Mouse (Mus musculus) stomach, embryonic 14.5 days (tissue): ENCODE measurements around the gene Rp2. TPM values are rescaled to one million over a fixed set of nuclear protein-coding genes. Genes with fewer than 3 reads are reported as not detected.

Experiments
- ATAC-seq: fragments of 200-750 bp; cut with Nextera tagmentation; 2 replicates; pipeline ENCODE4 v1.8.0; 2017; ENCODE audit warnings: low read depth, moderate TSS enrichment; ENCODE audit not compliant: insufficient number of reproducible peaks, insufficient read depth, low FRiP score
- H3K27ac ChIP-seq: fragments of 300-500 bp; sonication (generic); 2 replicates; pipeline ENCODE4 v1.5.1; 2014; ENCODE audit warnings: mild to moderate bottlenecking, low read length, moderate library complexity, mixed read lengths
- H3K27me3 ChIP-seq: fragments of 300-500 bp; sonication (generic); 2 replicates; pipeline ENCODE4 v1.6.1; 2014; ENCODE audit warnings: low read length, control low read depth, mixed read lengths; ENCODE audit not compliant: control insufficient read depth, insufficient read depth
- H3K36me3 ChIP-seq: fragments of 300-500 bp; sonication (generic); 2 replicates; pipeline ENCODE4 v1.6.1; 2014; ENCODE audit warnings: mild to moderate bottlenecking, control low read depth, low read length, moderate library complexity, mixed read lengths; ENCODE audit not compliant: control insufficient read depth, insufficient read depth
- H3K4me1 ChIP-seq: fragments of 300-500 bp; sonication (generic); 2 replicates; pipeline ENCODE4 v1.6.1; 2014; ENCODE audit warnings: low read length, control low read depth, mixed read lengths; ENCODE audit not compliant: control insufficient read depth, insufficient read depth
- H3K4me2 ChIP-seq: fragments of 300-500 bp; sonication (generic); replicated peaks from 2 replicates; pipeline ENCODE4 v1.6.1; 2014; ENCODE audit warnings: low read depth, low read length, control low read depth
- H3K4me3 ChIP-seq: fragments of 300-500 bp; sonication (generic); 2 replicates; pipeline ENCODE4 v1.5.1; 2014; ENCODE audit warnings: low read depth, low read length, control low read depth
- H3K9ac ChIP-seq: fragments of 300-500 bp; sonication (generic); replicated peaks from 2 replicates; pipeline ENCODE4 v1.6.1; 2014; ENCODE audit warnings: low read depth, mild to moderate bottlenecking, control low read depth, low read length, moderate library complexity, mixed read lengths
- H3K9me3 ChIP-seq: fragments of 300-500 bp; sonication (generic); 2 replicates; pipeline ENCODE4 v1.6.1; 2016; ENCODE audit warnings: low read depth, low read length, control low read depth; ENCODE audit not compliant: control insufficient read depth
- WGBS: fragments of 180-500 bp; shearing (Covaris S2); extraction: QIAGEN DNeasy Blood & Tissue Kit; methylation state at CpG from one replicate; pipeline ENCODE4 v1.1.7; 2014; 5-methylcytosine and 5-hydroxymethylcytosine counted together
- polyA plus RNA-seq: library from polyadenylated mRNA; unstranded; fragments of >200 nt; fragmentation: Nextera tagmentation; extraction: Ambion mirVana; gene quantifications from 2 replicates; pipeline ENCODE4 v1.2.1, GENCODE M21; 2014

Rp2 gene
- polyA plus RNA-seq, 1 experiment from 2014 or later, result 23.0 TPM

GRCm38 (mm10) chrX:20411382-20411781 lies 47.1 kb downstream of the Rp2 start:
- H3K9ac ChIP-seq, result no peak overlapping the region
- H3K9me3 ChIP-seq, result no peaks in the 10 kb centered on the region
- no peaks in the 10 kb centered on the region for H3K4me1 ChIP-seq
- no peak for ATAC-seq
- H3K27ac ChIP-seq, result no peak overlapping the region
- WGBS, result 87% methylated on average over 4 of the region's 4 CpGs
- H3K36me3 ChIP-seq, result no peaks in the 10 kb centered on the region
- no peaks in the 10 kb centered on the region for H3K27me3 ChIP-seq
- no peak overlapping the region for H3K4me2 ChIP-seq
- H3K4me3 ChIP-seq, result no peak overlapping the region

GRCm38 (mm10) chrX:20412221-20412620 lies 47.9 kb downstream of the Rp2 start:
- no peaks in the 10 kb centered on the region for H3K9me3 ChIP-seq
- ATAC-seq, result no peak
- no peak overlapping the region for H3K4me2 ChIP-seq
- H3K27ac ChIP-seq, result no peak overlapping the region
- no peak overlapping the region for H3K9ac ChIP-seq
- H3K4me3 ChIP-seq, result no peak overlapping the region
- H3K27me3 ChIP-seq, result no peaks in the 10 kb centered on the region
- 73% methylated on average over 3 of the region's 3 CpGs for WGBS
- H3K4me1 ChIP-seq, result no peaks in the 10 kb centered on the region
- no peaks in the 10 kb centered on the region for H3K36me3 ChIP-seq

GRCm38 (mm10) chrX:20414885-20415622 lies 50.8 kb downstream of the Rp2 start:
- H3K4me3 ChIP-seq, result no peak overlapping the region
- no peaks in the 10 kb centered on the region for H3K36me3 ChIP-seq
- H3K9me3 ChIP-seq, result no peaks in the 10 kb centered on the region
- H3K9ac ChIP-seq, result no peak overlapping the region
- H3K27ac ChIP-seq, result no peak overlapping the region
- ATAC-seq, result no peak
- H3K27me3 ChIP-seq, result no peaks in the 10 kb centered on the region
- 48% methylated on average over 10 of the region's 10 CpGs for WGBS
- H3K4me2 ChIP-seq, result no peak overlapping the region
- H3K4me1 ChIP-seq, result no peaks in the 10 kb centered on the region

GRCm38 (mm10) chrX:20418461-20418860 lies 54.2 kb downstream of the Rp2 start:
- Histone ChIP-seq H3K4me3 (no peak overlapping the region), H3K4me2 (no peak overlapping the region), H3K36me3 (no peaks in the 10 kb centered on the region), H3K27ac (no peak overlapping the region), H3K4me1 (no peaks in the 10 kb centered on the region), H3K9ac (no peak overlapping the region), H3K27me3 (no peaks in the 10 kb centered on the region), H3K9me3 (no peaks in the 10 kb centered on the region)
- ATAC-seq, result no peak
- WGBS, result 86% methylated on average over 2 of the region's 2 CpGs

GRCm38 (mm10) chrX:20419536-20419935 lies 55.3 kb downstream of the Rp2 start:
- Histone ChIP-seq H3K27me3 (no peaks in the 10 kb centered on the region), H3K4me3 (no peak overlapping the region), H3K4me2 (no peak overlapping the region), H3K9ac (no peak overlapping the region), H3K9me3 (no peaks in the 10 kb centered on the region), H3K36me3 (no peaks in the 10 kb centered on the region), H3K27ac (no peak overlapping the region), H3K4me1 (no peaks in the 10 kb centered on the region)
- no peak for ATAC-seq
- 82% methylated on average over 4 of the region's 4 CpGs for WGBS

- Histone ChIP-seq H3K4me2 (peak within 1 kb of the TSS; percentile 45), H3K27ac (peak within 1 kb of the TSS; percentile 75), H3K27me3 (no peaks in the 10 kb centered on the region), H3K9me3 (no peaks in the 10 kb centered on the region), H3K4me1 (no peaks in the 10 kb centered on the region), H3K36me3 (no peaks in the 10 kb centered on the region), H3K9ac (peak within 1 kb of the TSS; percentile 48), H3K4me3 (peak within 1 kb of the TSS; percentile 58)
- 20% methylated on average over 50 of the region's 67 CpGs for whole genome bisulfite sequencing
- ATAC-seq, result peak; percentile 97
Measured at GRCm38 (mm10) chrX:20425140-20425838, 61.0 kb downstream of the Rp2 start, which contains the start of gene Jade3. TSS of gene Jade3 (plus strand) at chrX:20425688.

GRCm38 (mm10) chrX:20425839-20426449 lies 61.7 kb downstream of the Rp2 start:
- H3K27ac ChIP-seq, result peak overlapping the region; percentile 75
- no peaks in the 10 kb centered on the region for H3K27me3 ChIP-seq
- WGBS, result 23% methylated on average over 39 of the region's 51 CpGs

More at GRCm38 (mm10) chrX:20425839-20426449, 61.7 kb downstream of the Rp2 start:
- peak; percentile 24; the same call in 1 of the 2 replicates for ATAC-seq
- H3K4me3 ChIP-seq, result peak overlapping the region; percentile 58
- H3K9me3 ChIP-seq, result no peaks in the 10 kb centered on the region
- peak overlapping the region; percentile 45 for H3K4me2 ChIP-seq
- H3K36me3 ChIP-seq, result no peaks in the 10 kb centered on the region
- H3K9ac ChIP-seq, result peak overlapping the region; percentile 48
- H3K4me1 ChIP-seq, result no peaks in the 10 kb centered on the region
